Mouse (Mus musculus): ENCODE measurements around the gene Sh3bp4. TPM values are rescaled to one million over a fixed set of nuclear protein-coding genes. Genes with fewer than 3 reads are reported as not detected.

Gene Sh3bp4
- polyA plus RNA-seq, 1 experiment, result 20.3 TPM

DNA sequence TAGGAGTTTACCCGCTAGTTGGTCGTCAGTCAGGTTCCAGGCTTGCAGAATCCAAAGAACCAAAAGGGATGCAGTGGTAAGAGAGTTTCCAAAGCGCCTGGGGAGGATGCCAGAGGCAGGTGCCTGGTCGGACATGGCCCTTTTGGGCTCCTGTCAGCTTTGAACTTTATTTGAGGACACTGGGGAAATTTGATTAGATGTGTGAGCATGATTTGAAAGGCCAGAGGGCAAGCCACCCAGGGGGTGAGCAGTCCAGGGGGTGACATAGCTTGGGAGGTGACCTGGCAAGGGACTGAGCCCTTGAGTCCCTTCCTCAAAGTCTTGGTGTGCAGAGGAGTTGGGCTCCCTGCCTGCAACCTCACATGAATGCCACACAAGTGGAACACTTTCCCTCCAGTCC, 11.2 kb downstream of the Sh3bp4 start:
- DNase-seq (ENCODE audit: low read depth), result no peak
- TF ChIP-seq POLR2A (IDR thresholded peaks at IDR 0.05; ENCODE audit: borderline replicate concordance, extremely low read depth, insufficient read depth, insufficient read length, poor library complexity, severe bottlenecking) (no peak), CTCF (IDR thresholded peaks at IDR 0.05; ENCODE audit: borderline replicate concordance, extremely low read depth, insufficient read depth, insufficient read length) (no peak)

GRCm38 (mm10) chr1:89082171-89082882, 12.1 kb downstream of the Sh3bp4 start:
- TF ChIP-seq POLR2A (IDR thresholded peaks at IDR 0.05; ENCODE audit: borderline replicate concordance, extremely low read depth, insufficient read depth, insufficient read length, poor library complexity, severe bottlenecking) (no peak), CTCF (IDR thresholded peaks at IDR 0.05; ENCODE audit: borderline replicate concordance, extremely low read depth, insufficient read depth, insufficient read length) (no peak)
- no peak for DNase-seq (ENCODE audit: low read depth)

DNA sequence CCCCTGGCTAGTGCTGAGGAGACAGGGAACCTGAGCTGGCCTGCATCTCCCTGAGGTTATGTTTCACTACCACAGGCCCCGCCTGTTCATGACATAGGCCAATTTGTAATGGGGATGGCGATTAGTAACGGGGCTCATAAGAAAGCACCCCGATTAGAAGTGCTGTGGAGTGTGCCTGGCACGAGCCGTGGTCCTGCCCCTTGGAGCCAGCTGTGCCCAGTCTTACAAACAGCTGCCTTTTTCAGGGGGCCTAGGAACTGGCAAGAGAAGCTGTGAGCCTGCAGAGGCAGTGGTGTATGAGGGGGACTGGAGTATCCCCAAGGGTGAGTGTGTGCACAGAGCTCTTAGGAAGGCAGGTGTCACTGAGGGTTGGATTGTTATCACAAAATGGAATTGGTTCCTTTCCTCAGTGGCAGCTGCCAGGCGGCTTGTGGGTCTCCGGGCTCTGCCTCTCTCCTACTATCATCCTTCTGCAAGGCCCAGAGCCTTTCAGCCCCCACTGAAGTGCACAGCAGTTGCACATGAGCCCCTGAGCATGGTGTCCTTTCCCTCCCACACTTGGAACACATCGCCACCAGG, 16.4 kb downstream of the Sh3bp4 start:
- TF ChIP-seq POLR2A (IDR thresholded peaks at IDR 0.05; ENCODE audit: borderline replicate concordance, extremely low read depth, insufficient read depth, insufficient read length, poor library complexity, severe bottlenecking) (no peak), CTCF (IDR thresholded peaks at IDR 0.05; ENCODE audit: borderline replicate concordance, extremely low read depth, insufficient read depth, insufficient read length) (no peak)

GRCm38 (mm10) chr1:89088144-89088543, 17.9 kb downstream of the Sh3bp4 start:
- DNase-seq (ENCODE audit: low read depth), result peak; percentile 52

More for the DNA sequence above, 16.4 kb downstream of the Sh3bp4 start:
- no peak for DNase-seq (ENCODE audit: low read depth)

DNA sequence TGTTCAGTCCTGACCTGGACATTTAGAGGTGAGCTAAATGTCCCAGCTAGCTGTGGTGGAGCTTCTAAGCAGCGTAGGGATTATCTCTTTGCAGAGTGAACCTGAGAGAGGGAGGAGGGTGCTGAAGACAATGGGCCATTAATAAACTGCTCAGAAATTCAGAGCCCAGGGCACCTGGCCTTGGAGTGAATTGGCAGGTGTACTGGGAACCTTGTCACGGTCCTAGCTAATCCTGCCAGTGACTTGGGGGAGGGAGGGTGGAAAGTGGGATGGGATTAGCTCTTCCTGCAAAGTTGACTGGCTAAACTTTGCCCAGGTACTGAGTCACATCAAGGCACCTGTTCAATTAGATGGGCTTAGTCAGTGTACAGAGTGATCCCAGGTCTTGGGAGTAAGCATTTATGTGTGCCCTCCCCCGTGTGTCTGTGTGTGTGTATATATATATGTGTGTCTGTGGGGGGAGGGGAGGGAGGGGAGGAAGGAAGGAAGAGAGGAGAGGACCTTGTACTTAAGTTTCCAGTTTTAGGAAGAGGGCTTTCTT, 18.6 kb downstream of the Sh3bp4 start:
- DNase-seq (ENCODE audit: low read depth), result no peak
- TF ChIP-seq POLR2A (IDR thresholded peaks at IDR 0.05; ENCODE audit: borderline replicate concordance, extremely low read depth, insufficient read depth, insufficient read length, poor library complexity, severe bottlenecking) (no peak), CTCF (IDR thresholded peaks at IDR 0.05; ENCODE audit: borderline replicate concordance, extremely low read depth, insufficient read depth, insufficient read length) (no peak)

More at GRCm38 (mm10) chr1:89088144-89088543, 17.9 kb downstream of the Sh3bp4 start:
- TF ChIP-seq POLR2A (IDR thresholded peaks at IDR 0.05; ENCODE audit: borderline replicate concordance, extremely low read depth, insufficient read depth, insufficient read length, poor library complexity, severe bottlenecking), result no peak
- TF ChIP-seq CTCF (IDR thresholded peaks at IDR 0.05; ENCODE audit: borderline replicate concordance, extremely low read depth, insufficient read depth, insufficient read length), result no peak

DNA sequence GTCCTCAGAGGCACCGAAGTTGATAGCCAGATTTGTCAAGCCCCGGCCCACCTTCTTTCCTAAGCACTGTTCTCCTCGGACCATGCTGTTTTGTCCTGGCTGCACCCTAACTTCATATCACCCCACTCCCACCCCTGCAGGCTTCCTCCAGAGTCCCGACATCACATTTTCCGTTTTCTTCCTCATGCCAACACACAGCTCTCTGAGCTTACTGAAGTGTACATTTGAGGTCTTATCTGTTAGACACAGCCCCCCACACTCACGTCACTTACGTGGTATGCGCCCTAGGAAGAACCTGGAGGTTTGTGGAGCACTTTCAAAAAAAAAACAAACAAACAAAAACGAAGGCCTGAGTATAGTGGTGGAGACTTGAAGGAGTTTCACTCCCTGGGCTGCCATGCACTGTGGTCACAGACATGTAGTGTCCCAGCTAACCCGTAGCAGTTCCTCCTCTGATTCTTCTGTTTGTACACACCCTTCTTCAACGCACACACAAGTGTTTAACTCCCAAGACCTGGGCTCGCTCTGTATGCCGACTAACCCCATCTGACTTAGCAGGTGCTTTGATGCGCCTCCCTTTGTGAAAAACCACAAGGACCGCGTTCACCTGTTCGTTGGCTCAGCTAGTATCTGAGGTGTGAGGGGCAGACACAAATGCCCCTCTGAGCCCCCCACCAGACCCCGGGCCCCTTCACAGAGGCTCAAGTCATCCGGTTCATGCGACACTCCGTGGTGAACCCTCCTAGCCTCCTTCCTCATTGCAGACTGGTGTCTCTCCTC, 19.8 kb downstream of the Sh3bp4 start:
- DNase-seq (ENCODE audit: low read depth), result no peak

GRCm38 (mm10) chr1:89090676-89091075, 20.5 kb downstream of the Sh3bp4 start:
- no peak for TF ChIP-seq POLR2A (IDR thresholded peaks at IDR 0.05; ENCODE audit: borderline replicate concordance, extremely low read depth, insufficient read depth, insufficient read length, poor library complexity, severe bottlenecking)
- no peak for TF ChIP-seq CTCF (IDR thresholded peaks at IDR 0.05; ENCODE audit: borderline replicate concordance, extremely low read depth, insufficient read depth, insufficient read length)

More for the DNA sequence above, 19.8 kb downstream of the Sh3bp4 start:
- TF ChIP-seq CTCF (IDR thresholded peaks at IDR 0.05; ENCODE audit: borderline replicate concordance, extremely low read depth, insufficient read depth, insufficient read length), result no peak

DNA sequence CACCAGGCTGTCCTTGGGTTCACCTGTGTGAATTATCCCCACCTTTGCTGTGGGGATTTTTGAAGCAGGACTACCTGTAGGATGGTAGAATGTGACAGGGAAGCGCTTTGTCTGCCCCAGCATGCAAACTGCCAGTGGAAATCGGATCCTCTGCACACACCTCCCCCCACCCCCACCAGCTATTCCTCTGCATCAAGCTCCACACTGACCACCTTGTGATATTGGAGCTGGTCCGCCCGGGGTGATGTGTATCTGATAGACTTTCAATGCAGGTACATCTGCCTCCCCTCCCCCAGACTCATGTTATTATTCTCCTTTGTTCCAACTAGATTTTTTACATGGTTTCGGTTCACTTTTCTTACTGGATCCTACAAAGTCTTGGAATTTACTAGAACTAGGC, 21.8 kb downstream of the Sh3bp4 start:
- no peak for DNase-seq (ENCODE audit: low read depth)
- no peak for TF ChIP-seq POLR2A (IDR thresholded peaks at IDR 0.05; ENCODE audit: borderline replicate concordance, extremely low read depth, insufficient read depth, insufficient read length, poor library complexity, severe bottlenecking)
- TF ChIP-seq CTCF (IDR thresholded peaks at IDR 0.05; ENCODE audit: borderline replicate concordance, extremely low read depth, insufficient read depth, insufficient read length), result no peak

More at GRCm38 (mm10) chr1:89090676-89091075, 20.5 kb downstream of the Sh3bp4 start:
- DNase-seq (ENCODE audit: low read depth), result no peak

DNA sequence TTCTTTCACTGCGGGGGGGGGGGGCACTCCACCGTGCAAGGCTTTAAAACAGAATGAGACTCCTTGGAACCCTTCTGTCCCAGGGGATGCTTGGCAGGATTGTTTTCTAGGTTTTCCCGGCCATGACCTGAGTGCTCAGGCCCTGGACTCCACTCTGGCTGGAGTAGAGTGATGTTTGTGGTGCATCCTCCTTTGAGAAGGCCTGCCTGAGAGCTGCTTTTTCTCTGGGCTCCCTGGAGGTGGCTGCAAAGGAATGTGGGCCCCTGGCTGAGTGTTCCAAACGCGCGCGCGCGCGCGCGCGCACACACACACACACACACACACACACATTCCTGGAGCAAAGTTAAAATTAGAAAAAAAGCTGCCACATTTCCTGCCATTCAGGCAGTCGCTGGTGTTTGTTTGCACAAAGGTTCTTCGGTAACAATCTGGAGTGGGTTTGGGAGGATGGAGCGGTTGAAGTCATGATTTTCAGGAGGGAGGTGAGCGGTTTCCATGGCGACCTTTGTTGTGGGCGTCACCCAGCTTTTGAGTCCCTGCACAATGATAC, 22.3 kb downstream of the Sh3bp4 start:
- DNase-seq (ENCODE audit: low read depth), result peak; percentile 85

DNA sequence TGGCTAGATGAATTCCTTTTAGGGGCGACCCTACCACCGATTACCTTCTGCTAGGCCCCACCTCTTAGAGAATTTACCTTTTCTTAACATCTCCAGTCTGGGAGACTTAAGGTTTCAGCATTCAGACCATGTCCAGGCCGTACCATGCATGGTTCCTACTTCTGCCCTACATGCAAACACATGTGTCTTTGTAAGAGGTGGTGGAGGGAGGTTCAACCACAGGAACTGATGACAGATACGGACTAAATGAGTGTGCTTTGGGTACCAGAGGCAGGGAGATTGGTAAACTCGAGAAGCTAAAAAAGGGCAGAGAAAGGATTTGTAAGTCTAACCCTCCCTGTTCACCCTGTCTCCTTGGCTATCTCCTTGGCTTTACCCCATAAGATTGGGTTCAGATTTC, 23.5 kb downstream of the Sh3bp4 start:
- TF ChIP-seq POLR2A (IDR thresholded peaks at IDR 0.05; ENCODE audit: borderline replicate concordance, extremely low read depth, insufficient read depth, insufficient read length, poor library complexity, severe bottlenecking), result no peak
- TF ChIP-seq CTCF (IDR thresholded peaks at IDR 0.05; ENCODE audit: borderline replicate concordance, extremely low read depth, insufficient read depth, insufficient read length), result no peak
- no peak for DNase-seq (ENCODE audit: low read depth)

More for the DNA sequence above, 22.3 kb downstream of the Sh3bp4 start:
- no peak for TF ChIP-seq CTCF (IDR thresholded peaks at IDR 0.05; ENCODE audit: borderline replicate concordance, extremely low read depth, insufficient read depth, insufficient read length)
- TF ChIP-seq POLR2A (IDR thresholded peaks at IDR 0.05; ENCODE audit: borderline replicate concordance, extremely low read depth, insufficient read depth, insufficient read length, poor library complexity, severe bottlenecking), result no peak

DNA sequence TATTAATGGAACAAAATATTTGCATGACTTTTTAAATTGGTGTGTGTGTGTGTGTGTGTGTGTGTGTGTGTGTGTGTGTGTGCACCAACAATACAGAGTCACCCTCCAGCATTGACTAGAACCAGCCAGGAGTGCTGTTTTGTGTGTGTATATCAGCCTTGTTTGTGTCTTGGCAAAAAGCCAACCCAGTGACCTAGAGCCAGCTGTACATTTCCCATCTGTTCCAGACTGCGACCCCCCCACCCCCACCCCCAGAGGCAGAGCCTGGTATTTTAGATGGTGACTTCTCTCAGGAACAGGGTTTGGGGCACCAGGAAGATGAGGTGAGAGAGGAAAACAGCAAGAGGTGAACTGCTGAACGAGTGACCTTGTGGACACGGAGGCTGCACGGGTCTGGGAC, 24.2 kb downstream of the Sh3bp4 start:
- DNase-seq (ENCODE audit: low read depth), result no peak
- TF ChIP-seq CTCF (IDR thresholded peaks at IDR 0.05; ENCODE audit: borderline replicate concordance, extremely low read depth, insufficient read depth, insufficient read length), result no peak
- no peak for TF ChIP-seq POLR2A (IDR thresholded peaks at IDR 0.05; ENCODE audit: borderline replicate concordance, extremely low read depth, insufficient read depth, insufficient read length, poor library complexity, severe bottlenecking)
